Mouse (Mus musculus) ES-Bruce4 (cell line): ENCODE measurements at regions not wholly inside any gene's neighbourhood (a gene's known extent, or its start where the extent isn't known, plus 50 kb on each side); places are given as distances from the start of the nearest gene placed in this dataset.

Source experiments
- CTCF ChIP-seq: IDR thresholded peaks from one replicate; pipeline ENCODE4 v1.8.1; 2011; ENCODE audit warnings: low read depth, low read length
- POLR2A ChIP-seq: IDR thresholded peaks from one replicate; pipeline ENCODE4 v1.8.1; 2011; ENCODE audit warnings: low read length; ENCODE audit not compliant: insufficient read depth

DNA sequence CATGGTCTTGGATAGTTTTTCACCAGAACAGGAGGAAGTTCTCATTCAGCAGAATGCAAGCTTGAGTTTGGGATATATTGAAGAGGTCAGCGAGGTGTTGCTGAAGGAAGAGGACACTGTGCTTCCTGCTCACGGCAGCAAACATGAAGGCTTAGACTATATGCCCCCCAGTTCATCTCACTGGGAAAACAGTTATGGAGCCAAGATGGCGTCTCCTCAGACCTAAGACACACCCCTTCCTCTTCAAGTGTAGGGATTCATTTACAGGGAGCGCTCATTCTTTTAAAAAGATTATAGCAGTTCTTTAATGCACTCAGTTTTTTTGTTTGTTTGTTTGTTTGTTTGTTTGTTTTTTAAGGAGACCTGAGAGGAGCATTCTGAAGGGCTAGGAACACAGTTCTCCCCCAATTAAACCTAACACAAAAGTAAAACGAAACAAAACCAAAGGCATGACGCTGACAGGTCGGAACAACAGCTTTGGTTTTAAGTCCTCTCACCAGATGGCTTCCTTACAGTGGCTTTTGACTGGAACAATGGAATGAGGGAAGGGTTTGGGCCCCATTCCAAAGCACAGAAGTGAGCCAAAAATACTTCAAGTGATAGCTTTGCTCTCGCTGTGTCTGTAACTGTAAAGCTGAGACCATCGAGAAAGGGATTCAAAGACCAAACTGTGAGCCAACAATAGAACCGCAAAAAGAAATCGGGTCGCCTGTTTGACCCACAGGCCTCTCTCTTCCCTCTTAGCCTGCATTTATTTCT, 99.5 kb upstream of the Tmem150c start:
- no peak for TF ChIP-seq CTCF
- no peak for TF ChIP-seq POLR2A
